Mouse (Mus musculus): ENCODE measurements around the gene Rad51d. TPM values are rescaled to one million over a fixed set of nuclear protein-coding genes. Genes with fewer than 3 reads are reported as not detected.
"Not testable (repeated sequence)": the region's sequence is repeated elsewhere in the genome, so short reads cannot be mapped to it uniquely, and the experiment has no call there.

The Rad51d gene
- polyA plus RNA-seq, 1 experiment from 2014 or later = 12.6 TPM

DNA sequence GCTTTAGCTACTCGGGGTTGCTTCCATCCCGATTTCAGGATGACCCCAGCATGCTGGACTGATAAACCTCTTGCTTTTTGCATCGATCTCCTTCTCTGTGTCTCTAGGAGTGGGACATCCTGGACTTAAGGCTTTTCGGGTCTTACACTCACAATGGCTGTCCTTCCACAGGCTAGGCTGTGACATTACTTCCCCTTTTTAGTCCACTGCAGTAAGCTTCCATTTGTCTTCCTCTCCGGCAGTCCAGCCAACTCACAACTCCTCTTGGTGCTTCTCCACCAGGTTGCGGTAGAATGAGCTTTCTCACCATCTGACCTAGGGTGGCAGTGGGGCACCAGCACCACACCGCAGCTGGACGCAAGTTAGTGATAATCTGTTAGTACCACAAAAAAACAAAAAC, 56.5 kb downstream of the Rad51d start:
- Histone ChIP-seq H3K27ac (no peak overlapping the region), H3K4me2 (replicated peaks) (no peak overlapping the region)
- ATAC-seq (ENCODE audit: low FRiP score, low read depth) = no peak

DNA sequence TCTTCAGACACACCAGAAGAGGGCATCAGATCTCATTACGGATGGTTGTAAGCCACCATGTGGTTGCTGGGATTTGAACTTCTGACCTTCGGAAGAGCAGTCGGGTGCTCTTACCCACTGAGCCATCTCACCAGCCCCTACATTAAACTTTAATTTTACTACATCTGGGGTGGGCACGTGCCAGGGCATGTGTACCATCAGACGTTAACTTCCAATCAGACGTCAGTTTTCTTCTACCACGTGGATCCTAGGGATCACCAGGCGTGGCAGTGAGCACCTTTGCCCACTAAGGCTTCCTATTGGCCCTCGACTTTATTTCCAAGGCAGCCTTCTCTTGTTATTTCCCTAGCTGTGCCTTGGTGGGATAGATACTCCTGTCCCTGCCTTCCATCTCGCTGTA, 58.0 kb downstream of the Rad51d start:
- H3K27me3 ChIP-seq (replicated peaks); H3K36me3 ChIP-seq; H3K9ac ChIP-seq; H3K4me3 ChIP-seq; ATAC-seq (ENCODE audit: low FRiP score, low read depth); H3K27ac ChIP-seq; H3K4me2 ChIP-seq (replicated peaks); H3K9me3 ChIP-seq: not testable (repeated sequence)
- H3K4me1 ChIP-seq = peaks cover 29% of the 10 kb centered on the region
- 80% methylated on average over 10 of the region's 10 CpGs for WGBS

More for the DNA sequence above, 56.5 kb downstream of the Rad51d start:
- Histone ChIP-seq H3K27me3 (replicated peaks) (no peaks in the 10 kb centered on the region), H3K9me3 (no peaks in the 10 kb centered on the region), H3K4me1 (peaks cover 40% of the 10 kb centered on the region), H3K36me3 (no peaks in the 10 kb centered on the region), H3K9ac (no peak overlapping the region), H3K4me3 (no peak overlapping the region)
- 70% methylated on average over 8 of the region's 8 CpGs for WGBS

DNA sequence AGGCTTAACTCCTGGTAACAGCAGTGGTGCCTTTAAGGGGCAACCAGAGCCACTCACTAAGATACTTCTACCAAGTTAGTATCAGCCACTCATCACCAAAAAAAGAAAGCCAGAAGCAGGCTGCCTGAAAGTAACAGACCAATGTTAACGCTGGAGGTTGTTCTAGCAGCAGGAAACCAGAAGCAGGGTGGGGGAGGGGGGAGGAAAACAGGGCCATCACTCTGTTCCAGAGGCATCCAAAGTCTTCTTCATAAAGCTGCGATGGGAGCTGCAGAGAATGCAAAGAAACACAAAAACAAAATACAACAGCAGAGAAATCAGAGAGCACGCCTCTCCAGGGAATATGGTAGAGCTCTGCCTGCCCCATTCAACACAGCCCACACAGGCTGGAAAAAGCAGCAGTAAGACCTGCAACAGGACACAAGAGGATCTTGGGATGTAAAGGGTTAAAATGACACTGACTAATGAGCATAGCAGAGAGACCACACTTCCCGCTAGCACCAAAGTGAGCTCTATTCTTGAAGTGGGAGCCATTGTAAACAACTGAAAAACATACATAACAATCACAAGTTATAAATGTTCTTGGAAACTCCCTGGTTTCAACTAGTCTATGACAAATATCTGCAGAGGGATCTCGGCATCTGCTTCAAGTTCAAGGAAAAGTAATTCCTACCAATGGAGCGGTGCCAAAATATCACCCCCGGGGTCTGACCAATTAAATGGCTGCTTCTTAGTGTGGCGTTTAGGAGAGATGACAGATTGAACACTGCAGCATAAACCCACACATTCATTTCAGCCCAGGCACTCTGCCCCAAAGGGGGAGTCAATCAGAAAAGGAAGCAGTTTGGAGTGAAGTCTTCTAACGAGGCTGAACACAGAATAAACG, 59.2 kb downstream of the Rad51d start:
- 16% methylated on average over 10 of the region's 10 CpGs for WGBS
- peak overlapping the region; percentile 33 for H3K4me2 ChIP-seq (replicated peaks)
- no peaks in the 10 kb centered on the region for H3K36me3 ChIP-seq
- H3K9me3 ChIP-seq = no peaks in the 10 kb centered on the region
- H3K27me3 ChIP-seq (replicated peaks) = no peaks in the 10 kb centered on the region
- ATAC-seq (ENCODE audit: low FRiP score, low read depth) = no peak
- no peak overlapping the region for H3K27ac ChIP-seq
- H3K4me3 ChIP-seq = no peak overlapping the region
- no peak overlapping the region for H3K9ac ChIP-seq
- H3K4me1 ChIP-seq = peaks cover 22% of the 10 kb centered on the region

DNA sequence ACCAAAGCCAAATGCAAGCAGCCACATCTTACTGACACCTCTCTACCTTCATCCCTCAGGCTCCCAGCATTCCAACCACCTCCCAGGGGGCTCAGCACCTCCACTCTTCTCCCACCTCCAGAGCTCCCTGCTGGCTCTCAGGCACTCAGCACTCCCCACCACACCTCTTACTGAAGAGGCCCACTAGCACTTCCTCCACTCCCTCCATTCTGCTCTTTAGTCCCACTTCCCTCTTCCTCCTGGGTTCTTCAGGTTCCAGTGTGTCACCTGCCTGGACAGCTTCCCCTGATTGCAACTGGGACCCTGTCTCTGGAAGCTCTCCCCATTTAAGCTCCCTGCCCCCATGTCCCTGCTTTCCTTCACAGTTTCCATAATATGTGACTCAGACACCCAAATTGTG, 63.6 kb downstream of the Rad51d start:
- no peak overlapping the region for H3K9ac ChIP-seq
- no peak overlapping the region for H3K27ac ChIP-seq
- H3K4me1 ChIP-seq = peaks cover 11% of the 10 kb centered on the region
- no peaks in the 10 kb centered on the region for H3K36me3 ChIP-seq
- H3K27me3 ChIP-seq (replicated peaks) = no peaks in the 10 kb centered on the region
- H3K4me2 ChIP-seq (replicated peaks) = no peak overlapping the region
- no peak for ATAC-seq (ENCODE audit: low FRiP score, low read depth)
- H3K9me3 ChIP-seq = no peaks in the 10 kb centered on the region
- H3K4me3 ChIP-seq = no peak overlapping the region

Other genes starting within 250 kb of the Rad51d start
- 0.26 and 0.34 TPM in 2 replicates for gene Cct6b, start 126.3 kb downstream of the Rad51d start, polyA plus RNA-seq (2016; fragmentation: Nextera tagmentation; extraction: Ambion mirVana)
- 34.4 and 41.1 TPM in 2 replicates for gene Zfp830, start 126.3 kb downstream of the Rad51d start, polyA plus RNA-seq (2016; fragmentation: Nextera tagmentation; extraction: Ambion mirVana)
- gene Lig3, start 109.5 kb downstream of the Rad51d start, polyA plus RNA-seq (2016; fragmentation: Nextera tagmentation; extraction: Ambion mirVana) = 40.7 and 42.6 TPM in 2 replicates
- 8.1 and 10.7 TPM in 2 replicates for gene Rffl, start 19.4 kb downstream of the Rad51d start, polyA plus RNA-seq (2016; fragmentation: Nextera tagmentation; extraction: Ambion mirVana)
- 0.39 and 0.54 TPM in 2 replicates for gene Fndc8, start 1.5 kb upstream of the Rad51d start, polyA plus RNA-seq (2016; fragmentation: Nextera tagmentation; extraction: Ambion mirVana)
- gene Nle1, start 17.8 kb upstream of the Rad51d start, polyA plus RNA-seq (2016; fragmentation: Nextera tagmentation; extraction: Ambion mirVana) = 29.6 and 31.5 TPM in 2 replicates
- gene Unc45b, start 19.9 kb upstream of the Rad51d start, polyA plus RNA-seq (2016; fragmentation: Nextera tagmentation; extraction: Ambion mirVana) = 5.4 TPM in 2 replicates
- 0.59 and 1.6 TPM in 2 replicates for gene Slfn5, start 60.7 kb upstream of the Rad51d start, polyA plus RNA-seq (2016; fragmentation: Nextera tagmentation; extraction: Ambion mirVana)
- 7.4 and 8.2 TPM in 2 replicates for gene Slfn9, start 101.2 kb upstream of the Rad51d start, polyA plus RNA-seq (2016; fragmentation: Nextera tagmentation; extraction: Ambion mirVana)
- 0.27 TPM in 1 of 2 replicates, not detected in the other for gene Slfn8, start 130.2 kb upstream of the Rad51d start, polyA plus RNA-seq (2016; fragmentation: Nextera tagmentation; extraction: Ambion mirVana)
- gene Slfn2, start 174.5 kb upstream of the Rad51d start, polyA plus RNA-seq (2016; fragmentation: Nextera tagmentation; extraction: Ambion mirVana) = 1.1 and 1.6 TPM in 2 replicates
- gene Slfn1, start 226.2 kb upstream of the Rad51d start, polyA plus RNA-seq (2016; fragmentation: Nextera tagmentation; extraction: Ambion mirVana) = not detected in 2 replicates

Data from neural tube, embryonic 12.5 days (tissue).